Mouse (Mus musculus) forebrain, embryonic 11.5 days (tissue): ENCODE results near the gene Lama4. TPM values are rescaled to one million over a fixed set of nuclear protein-coding genes. Genes with fewer than 3 reads are reported as not detected.
A peak's percentile ranks its signal among the peaks of the same experiment; 100 is the strongest.

ENCODE experiments used
- ATAC-seq: fragments of 200-750 bp; cut with Nextera tagmentation; replicated peaks from 2 replicates; pipeline ENCODE4 v1.8.0; 2017; ENCODE audit warnings: moderate TSS enrichment; ENCODE audit not compliant: low FRiP score
- DNase-seq: peaks from one replicate; pipeline ENCODE4 v3.0.0-alpha.2; 2017; ENCODE audit warnings: low spot score
- H3K27ac ChIP-seq: fragments of 300-500 bp; sonication (generic); 2 replicates; pipeline ENCODE4 v1.5.1; 2014; ENCODE audit warnings: low read depth, low read length
- H3K27me3 ChIP-seq: fragments of 300-500 bp; sonication (generic); 2 replicates; pipeline ENCODE4 v1.6.1; 2014; ENCODE audit warnings: mild to moderate bottlenecking, low read length, mixed read lengths; ENCODE audit not compliant: control insufficient read depth, insufficient read depth
- H3K36me3 ChIP-seq: fragments of 300-500 bp; sonication (generic); 2 replicates; pipeline ENCODE4 v1.6.1; 2014; ENCODE audit warnings: mild to moderate bottlenecking, low read length, moderate library complexity, mixed read lengths; ENCODE audit not compliant: control insufficient read depth, insufficient read depth
- H3K4me1 ChIP-seq: fragments of 300-500 bp; sonication (generic); replicated peaks from 2 replicates; pipeline ENCODE4 v1.6.1; 2014; ENCODE audit warnings: low read length, mixed read lengths; ENCODE audit not compliant: control insufficient read depth, insufficient read depth
- H3K4me2 ChIP-seq: fragments of 300-500 bp; sonication (generic); 2 replicates; pipeline ENCODE4 v1.6.1; 2014; ENCODE audit warnings: low read depth, mild to moderate bottlenecking, low read length, moderate library complexity, mixed read lengths; ENCODE audit not compliant: severe bottlenecking
- H3K4me3 ChIP-seq: fragments of 300-500 bp; sonication (generic); 2 replicates; pipeline ENCODE4 v1.5.1; 2014; ENCODE audit warnings: low read depth, low read length
- H3K9ac ChIP-seq: fragments of 300-500 bp; sonication (generic); 2 replicates; pipeline ENCODE4 v1.6.1; 2014; ENCODE audit warnings: low read length
- H3K9me3 ChIP-seq: fragments of 300-500 bp; sonication (generic); 2 replicates; pipeline ENCODE4 v1.6.1; 2016; ENCODE audit warnings: low read length, mixed read lengths; ENCODE audit not compliant: control insufficient read depth
- WGBS: fragments of 180-500 bp; shearing (Covaris S2); extraction: QIAGEN DNeasy Blood & Tissue Kit; methylation state at CpG from one replicate; pipeline ENCODE4 v1.1.7; 2014; 5-methylcytosine and 5-hydroxymethylcytosine counted together
- polyA plus RNA-seq: library from polyadenylated mRNA; unstranded; fragments of >200 nt; fragmentation: Nextera tagmentation; extraction: Ambion mirVana; gene quantifications from 2 replicates; pipeline ENCODE4 v1.2.1, GENCODE M21; 2014

Gene Lama4
- polyA plus RNA-seq, 1 experiment from 2014 or later: 16.5 TPM

- Histone ChIP-seq H3K36me3 (no peaks in the 10 kb centered on the region), H3K9me3 (no peaks in the 10 kb centered on the region), H3K4me3 (no peak overlapping the region), H3K4me1 (no peaks in the 10 kb centered on the region; the same call in 1 of the 2 replicates), H3K4me2 (no peak overlapping the region), H3K27me3 (no peaks in the 10 kb centered on the region), H3K9ac (no peak overlapping the region), H3K27ac (no peak overlapping the region)
- ATAC-seq (no peak), DNase-seq (no peak)
- 95% methylated on average over 8 of the region's 8 CpGs for WGBS
Observed at GRCm38 (mm10) chr10:39104803-39105449, 139.6 kb downstream of the Lama4 start.

GRCm38 (mm10) chr10:39106413-39106812, 141.1 kb downstream of the Lama4 start:
- 43% methylated on average over 3 of the region's 3 CpGs for WGBS
- Histone ChIP-seq H3K27ac (no peak overlapping the region), H3K4me1 (no peaks in the 10 kb centered on the region; the same call in 1 of the 2 replicates), H3K27me3 (no peaks in the 10 kb centered on the region), H3K4me2 (no peak overlapping the region), H3K4me3 (no peak overlapping the region), H3K9ac (no peak overlapping the region), H3K9me3 (no peaks in the 10 kb centered on the region), H3K36me3 (no peaks in the 10 kb centered on the region)
- DNase-seq (no peak), ATAC-seq (no peak)

GRCm38 (mm10) chr10:39106935-39107334, 141.6 kb downstream of the Lama4 start:
- Histone ChIP-seq H3K4me2 (no peak overlapping the region), H3K9ac (no peak overlapping the region), H3K36me3 (no peaks in the 10 kb centered on the region), H3K27me3 (no peaks in the 10 kb centered on the region), H3K27ac (no peak overlapping the region), H3K4me1 (no peaks in the 10 kb centered on the region; the same call in 1 of the 2 replicates), H3K4me3 (no peak overlapping the region), H3K9me3 (no peaks in the 10 kb centered on the region)
- WGBS: 33% methylated on average over 4 of the region's 4 CpGs
- DNase-seq: peak; percentile 60
- ATAC-seq: peak; percentile 49; the same call in 1 of the 2 replicates

- Histone ChIP-seq H3K9ac (no peak overlapping the region), H3K4me3 (no peak overlapping the region), H3K9me3 (no peaks in the 10 kb centered on the region), H3K4me1 (no peaks in the 10 kb centered on the region; the same call in 1 of the 2 replicates), H3K4me2 (no peak overlapping the region), H3K36me3 (no peaks in the 10 kb centered on the region), H3K27me3 (no peaks in the 10 kb centered on the region), H3K27ac (no peak overlapping the region)
- no peak for ATAC-seq
- WGBS: 77% methylated on average over 10 of the region's 10 CpGs
- no peak for DNase-seq
Observed at GRCm38 (mm10) chr10:39108837-39109488, 143.6 kb downstream of the Lama4 start.

GRCm38 (mm10) chr10:39109489-39109874, 144.2 kb downstream of the Lama4 start:
- Histone ChIP-seq H3K4me3 (no peak overlapping the region), H3K27ac (no peak overlapping the region), H3K9ac (no peak overlapping the region), H3K9me3 (no peaks in the 10 kb centered on the region), H3K27me3 (no peaks in the 10 kb centered on the region), H3K36me3 (no peaks in the 10 kb centered on the region), H3K4me1 (no peaks in the 10 kb centered on the region; the same call in 1 of the 2 replicates), H3K4me2 (no peak overlapping the region)
- ATAC-seq (no peak), DNase-seq (no peak)
- 76% methylated on average over 4 of the region's 4 CpGs for WGBS

GRCm38 (mm10) chr10:39121412-39121811, 156.1 kb downstream of the Lama4 start:
- H3K9ac ChIP-seq: no peak overlapping the region
- no peak overlapping the region for H3K4me3 ChIP-seq
- H3K4me1 ChIP-seq: no peaks in the 10 kb centered on the region
- ATAC-seq (no peak), DNase-seq (no peak)
- 38% methylated on average over 4 of the region's 4 CpGs for WGBS
- no peaks in the 10 kb centered on the region for H3K36me3 ChIP-seq
- H3K4me2 ChIP-seq: no peak overlapping the region
- H3K27me3 ChIP-seq: no peaks in the 10 kb centered on the region
- no peaks in the 10 kb centered on the region for H3K9me3 ChIP-seq
- no peak overlapping the region for H3K27ac ChIP-seq

GRCm38 (mm10) chr10:39133462-39134310, 168.4 kb downstream of the Lama4 start, which contains the start of the genes Fam229b and Tube1:
Gene Fam229b, minus strand, starts transcription at chr10:39133914.
Gene Tube1, plus strand, starts transcription at chr10:39133976.
- peak within 1 kb of the TSS; percentile 50; the same call in 1 of the 2 replicates for H3K27ac ChIP-seq

GRCm38 (mm10) chr10:39137766-39138165, 172.5 kb downstream of the Lama4 start:
- no peaks in the 10 kb centered on the region for H3K4me1 ChIP-seq
- H3K4me3 ChIP-seq: no peak overlapping the region
- no peaks in the 10 kb centered on the region for H3K27me3 ChIP-seq
- H3K9me3 ChIP-seq: no peaks in the 10 kb centered on the region
- no peak for DNase-seq
- no peaks in the 10 kb centered on the region; the same call in 1 of the 2 replicates for H3K36me3 ChIP-seq
- no peak overlapping the region for H3K9ac ChIP-seq
- H3K27ac ChIP-seq: no peak overlapping the region
- H3K4me2 ChIP-seq: no peak overlapping the region
- 98% methylated on average over 3 of the region's 3 CpGs for WGBS
- ATAC-seq: no peak

More at GRCm38 (mm10) chr10:39133462-39134310, 168.4 kb downstream of the Lama4 start, which contains the start of the genes Fam229b and Tube1:
- Histone ChIP-seq H3K9ac (peak within 1 kb of the TSS; percentile 74), H3K27me3 (no peaks in the 10 kb centered on the region), H3K9me3 (no peaks in the 10 kb centered on the region), H3K4me2 (peak within 1 kb of the TSS; percentile 74), H3K4me1 (no peaks in the 10 kb centered on the region), H3K36me3 (no peaks in the 10 kb centered on the region; the same call in 1 of the 2 replicates), H3K4me3 (peak within 1 kb of the TSS; percentile 67)
- peak; percentile 92 for ATAC-seq
- peak; percentile 91 for DNase-seq
- WGBS: 4% methylated on average over 47 of the region's 47 CpGs
